Mouse (Mus musculus) large intestine, adult 2 months (tissue): Measurements from ENCODE around the gene Prmt6. TPM values are rescaled to one million over a fixed set of nuclear protein-coding genes. Genes with fewer than 3 reads are reported as not detected.

ENCODE experiments used
- DNase-seq: peaks from one replicate; pipeline ENCODE4 v3.0.0-alpha.2; 2012; ENCODE audit warnings: low read depth, low spot score
- WGBS: fragments of 180-500 bp; shearing (Covaris S2); methylation state at CpG from one replicate; pipeline ENCODE4 v1.1.7; 2018; 5-methylcytosine and 5-hydroxymethylcytosine counted together
- polyA plus RNA-seq: library from polyadenylated mRNA; depleted of rRNA; stranded (reverse); fragments of >200 nt; gene quantifications from 2 replicates; pipeline ENCODE4 v1.2.3, GENCODE M21; 2012; rRNA removed

Prmt6 gene
- polyA plus RNA-seq, result 3.8 and 5.1 TPM in 2 replicates

GRCm38 (mm10) chr3:110250839-110251700 is at the start of gene Prmt6:
Prmt6 (minus strand) TSS chr3:110250998.
- DNase-seq, result peak; percentile 70
- 14% methylated on average over 38 of the region's 38 CpGs for WGBS

DNA sequence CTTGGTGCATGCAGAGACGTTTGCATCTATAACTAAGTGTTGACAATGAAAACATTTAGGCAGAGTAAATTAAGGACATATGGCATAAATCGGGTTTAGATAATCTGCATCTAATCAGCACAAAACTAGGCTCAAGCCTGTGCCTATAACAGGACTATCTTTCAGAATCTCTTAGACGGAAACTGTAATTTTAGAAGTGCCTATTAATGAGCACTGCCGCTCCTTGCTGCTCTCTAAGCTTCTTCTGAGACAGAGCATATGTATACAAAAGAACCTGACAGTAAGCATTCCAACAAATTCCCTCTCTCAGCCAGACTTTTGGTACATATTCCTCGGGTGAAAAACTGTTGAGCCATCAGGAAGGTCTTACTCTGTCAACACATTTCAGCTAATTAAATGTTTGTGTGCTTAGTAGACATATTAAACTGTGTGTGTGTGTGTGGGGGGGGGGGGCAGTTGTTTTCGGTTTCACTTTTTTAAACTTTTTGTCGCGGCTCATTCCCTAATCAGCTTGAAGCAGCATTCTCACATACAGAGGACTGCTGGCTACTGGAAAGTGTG is 39.8 kb upstream of the Prmt6 start:
- WGBS, result 68% methylated on average over 8 of the region's 8 CpGs
- DNase-seq, result no peak

- WGBS, result 81% methylated on average over 5 of the region's 5 CpGs
- DNase-seq, result no peak
These were observed 31.9 kb upstream of the Prmt6 start for GRCm38 (mm10) chr3:110282651-110283050.

DNA sequence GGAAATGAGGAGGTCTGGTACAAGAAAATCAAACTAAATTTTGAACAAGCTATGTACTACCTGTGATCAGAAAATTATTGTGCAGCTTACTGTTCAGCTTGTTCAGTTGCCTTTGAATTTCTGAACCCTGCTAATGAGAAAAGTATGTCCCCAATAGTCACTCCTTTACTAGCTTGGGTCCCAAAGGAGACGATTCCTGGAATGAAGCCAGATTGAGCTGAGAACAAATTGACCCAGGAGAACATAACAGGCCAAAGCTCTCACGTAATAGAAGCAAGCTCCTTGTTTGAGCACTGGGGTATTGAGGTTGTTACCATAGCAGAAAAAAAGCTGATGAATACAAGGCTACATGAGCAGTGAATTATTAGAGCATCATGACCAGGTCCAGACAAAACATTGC is 17.0 kb upstream of the Prmt6 start:
- 38% methylated on average over 2 of the region's 2 CpGs for WGBS
- DNase-seq, result no peak

DNA sequence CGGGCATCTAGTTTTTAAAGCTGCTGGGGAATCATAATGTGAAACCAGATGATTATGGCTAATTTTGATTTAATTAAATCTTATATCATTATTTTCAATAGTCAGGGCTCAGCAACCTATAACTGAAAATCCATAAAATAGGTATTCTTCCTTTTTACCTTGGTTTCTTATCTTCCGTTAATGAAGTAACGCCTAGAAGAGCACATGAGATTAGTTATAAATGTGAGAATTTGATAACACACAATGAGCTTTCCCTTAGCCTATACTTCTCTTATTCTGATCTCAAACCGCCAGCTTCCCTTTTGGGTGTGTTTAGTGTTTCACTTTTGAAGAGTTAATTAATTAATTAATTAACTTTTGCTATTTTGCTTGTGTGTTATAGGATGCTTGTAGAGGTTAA is 2.3 kb upstream of the Prmt6 start:
- 94% methylated on average over 4 of the region's 4 CpGs for WGBS
- DNase-seq, result no peak

DNA sequence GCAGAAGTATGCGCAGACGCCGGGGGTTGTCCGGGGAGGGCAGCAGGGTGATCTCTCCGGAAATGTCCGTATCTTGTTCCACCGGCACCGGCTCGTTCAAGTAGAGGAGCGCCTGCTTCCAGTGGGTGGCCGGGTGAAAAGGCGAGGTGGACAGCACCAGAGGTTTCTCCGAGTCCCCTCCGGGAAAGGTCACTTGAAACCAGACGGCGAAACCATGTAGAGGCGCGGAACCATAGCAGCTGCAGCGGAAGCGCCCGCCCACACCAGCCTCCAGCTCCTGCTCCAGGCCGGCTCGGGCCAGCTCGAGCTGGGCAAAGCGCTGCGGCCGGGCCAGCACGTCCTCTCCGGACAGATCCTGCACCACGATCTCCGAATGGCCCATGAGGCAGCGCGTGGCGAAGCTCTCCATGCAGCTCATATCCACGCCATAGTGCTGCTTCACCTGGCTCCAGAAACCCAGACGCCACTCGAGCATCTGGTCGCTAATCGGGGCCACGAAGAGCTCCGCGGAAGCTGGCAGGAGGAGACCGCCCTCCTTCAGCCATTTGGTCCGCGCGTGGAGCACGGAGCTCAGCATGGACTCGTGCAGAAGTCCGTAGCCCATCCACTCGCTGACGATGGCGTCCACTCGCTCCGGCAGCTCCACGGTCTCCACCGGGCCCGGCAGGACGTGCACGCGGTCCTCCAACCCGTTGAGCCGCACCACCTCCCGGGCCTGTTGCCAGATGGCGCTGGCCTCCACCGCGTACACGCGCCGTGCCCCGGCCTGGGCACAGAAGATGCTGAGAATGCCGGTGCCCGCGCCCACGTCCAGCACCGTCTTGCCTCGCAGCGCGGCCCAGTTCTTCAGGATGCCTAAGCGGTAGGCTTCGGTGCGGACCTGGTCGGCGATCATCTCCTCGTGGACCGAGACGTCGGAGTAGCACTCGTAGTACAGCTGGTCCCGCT is 633 bp downstream of the Prmt6 start:
- WGBS, result under 1% methylated on average over 89 of the region's 89 CpGs
- peak; percentile 19 for DNase-seq

DNA sequence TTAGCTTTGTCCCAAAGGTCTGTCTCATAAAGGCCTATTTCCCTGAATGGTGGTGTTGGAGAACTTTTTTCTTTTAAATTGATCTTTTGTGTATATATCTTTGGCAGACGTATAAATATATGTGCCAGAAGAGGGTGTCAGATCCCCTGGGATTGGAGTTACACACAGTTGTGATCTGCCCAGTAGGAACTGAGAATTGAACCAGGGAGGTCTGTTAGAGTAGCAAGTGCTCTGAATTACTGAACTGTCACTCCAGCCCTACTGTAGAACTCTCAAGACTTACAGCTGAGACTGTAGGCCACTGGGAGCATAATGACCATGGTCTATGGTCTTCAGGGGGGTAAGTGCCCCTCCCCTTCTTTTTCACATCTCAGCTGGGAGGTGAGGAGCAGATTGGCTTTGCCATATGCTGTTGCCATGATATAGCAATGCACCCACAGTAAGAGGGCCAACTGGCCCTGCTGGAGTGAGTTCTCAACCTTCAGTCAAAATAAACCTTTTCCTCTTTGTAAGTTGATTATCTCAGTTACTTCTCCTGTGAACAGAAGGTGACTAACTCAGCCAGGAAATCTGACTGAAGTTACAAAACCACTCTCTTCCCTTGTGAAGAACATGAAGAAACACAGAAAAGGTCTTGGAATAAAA is 13.9 kb downstream of the Prmt6 start:
- DNase-seq, result no peak
- WGBS, result 74% methylated on average over 1 of the region's 1 CpGs

Other genes with a start within 250 kb of the Prmt6 start
- 0.07 and 0.19 TPM in 2 replicates for gene Ntng1, start 107.0 kb downstream of the Prmt6 start, polyA plus RNA-seq